Mouse (Mus musculus): ENCODE measurements around the gene Gja4.

Gene Gja4

DNA sequence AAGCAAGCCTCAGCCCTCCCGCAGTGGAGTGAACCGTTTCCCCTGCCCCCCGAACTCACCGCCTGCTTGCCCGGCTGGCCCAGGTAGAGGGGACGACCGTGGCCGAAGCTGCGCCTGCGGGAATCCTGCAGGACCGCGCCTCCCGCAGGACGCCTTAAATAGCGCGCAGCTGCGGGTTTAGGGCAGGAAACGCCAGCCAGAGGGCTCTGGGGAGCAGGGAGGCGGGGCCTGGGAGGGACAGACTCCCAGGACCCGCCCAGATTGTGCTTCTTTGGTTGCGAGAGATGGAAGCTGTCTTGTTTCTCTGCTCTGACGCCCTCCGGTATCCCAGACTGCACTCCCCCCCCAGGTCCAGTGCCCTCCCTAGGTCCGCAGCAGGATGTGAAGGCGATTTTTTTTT lies at the start of gene Gja4:
Gja4 (minus strand) TSS at position 179 of the 400 bp plus-strand sequence.
- in situ Hi-C loops (cut with MboI, MseI): no loop called here

GRCm38 (mm10) chr4:127363331-127363730 lies 49.5 kb upstream of the Gja4 start:
- in situ Hi-C loops (cut with MboI, MseI): no loop called here

GRCm38 (mm10) chr4:127362520-127362919 lies 48.7 kb upstream of the Gja4 start:
- in situ Hi-C loops (cut with MboI, MseI): no loop called here

DNA sequence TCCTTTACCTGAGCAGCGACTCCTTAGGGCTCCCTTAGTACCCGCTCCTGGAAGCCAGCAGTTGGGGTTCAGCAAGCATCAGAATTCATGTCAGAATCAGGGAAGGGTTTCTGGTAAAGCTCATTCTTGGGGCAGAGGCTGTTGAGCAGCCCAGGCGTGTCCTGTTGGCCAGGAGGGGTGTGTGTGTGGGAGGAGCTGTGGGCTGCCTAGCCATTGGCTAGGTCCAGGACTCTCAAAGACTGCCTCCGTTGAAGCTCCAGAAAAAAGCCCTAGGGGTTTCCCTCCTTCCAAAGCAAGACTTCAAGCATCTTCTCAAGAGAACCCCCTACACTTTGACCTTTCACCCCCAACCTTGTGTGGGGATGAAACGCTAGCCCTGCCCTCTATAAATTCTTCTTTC lies 44.2 kb upstream of the Gja4 start, which contains the start of gene Gjb5:
Gjb5 (minus strand) TSS at position 164 of the 400 bp plus-strand sequence.
- in situ Hi-C loops (cut with MboI, MseI): no loop called here

DNA sequence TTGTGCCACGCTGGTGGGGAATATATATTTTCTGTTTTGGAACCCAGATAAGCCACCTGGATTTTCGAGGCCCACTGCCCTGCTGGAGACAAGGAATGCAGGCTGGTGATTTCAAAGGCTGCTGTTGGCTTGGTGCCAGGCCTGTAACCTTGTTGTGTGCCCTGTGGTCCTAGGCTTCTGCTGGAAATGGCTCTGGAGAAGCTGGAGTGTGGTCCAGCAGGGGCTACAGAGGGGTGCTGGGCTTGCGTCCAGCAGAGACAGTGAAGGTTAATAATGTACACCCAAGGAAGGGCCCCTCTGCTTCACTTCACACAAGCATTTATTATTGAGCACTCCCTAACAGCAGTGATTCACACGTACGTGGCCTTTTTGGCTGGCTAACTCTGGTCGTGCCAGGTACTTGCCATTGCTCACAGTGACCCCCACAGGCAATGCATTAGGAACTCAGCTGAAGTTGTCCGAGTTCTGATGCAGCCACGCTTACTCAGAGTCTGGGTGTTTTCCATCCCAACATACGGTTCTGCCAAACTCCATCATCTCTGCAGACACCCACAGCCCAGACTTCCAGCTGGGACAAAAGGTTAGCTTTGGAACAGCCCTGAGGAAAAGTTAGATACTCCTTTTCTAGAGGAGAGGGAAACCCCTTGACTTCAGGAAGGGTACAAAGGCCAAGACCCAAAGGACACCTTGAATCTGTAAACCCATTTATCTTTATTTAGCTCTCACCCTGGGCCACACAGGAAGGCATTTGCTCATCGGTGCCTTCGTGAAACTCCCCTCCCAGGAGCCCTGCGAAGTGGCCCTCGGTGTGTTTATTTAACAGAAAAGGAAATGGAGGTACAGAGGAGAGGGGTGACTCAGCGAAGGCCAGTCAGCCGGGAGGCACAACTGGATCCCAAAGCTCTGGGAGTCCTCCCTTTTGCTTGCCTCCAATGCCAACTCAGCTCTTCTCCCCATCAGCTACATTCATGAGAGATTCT lies 41.0 kb upstream of the Gja4 start:
- in situ Hi-C loops (cut with MboI, MseI): no loop called here

GRCm38 (mm10) chr4:127353951-127354438 lies 40.2 kb upstream of the Gja4 start, which contains the start of gene Gjb4:
TSS of gene Gjb4 (minus strand) at chr4:127354081.
- in situ Hi-C loops (cut with MboI, MseI): no loop called here

- in situ Hi-C loops (cut with MboI, MseI): no loop called here
Observed at GRCm38 (mm10) chr4:127352594-127352993, 38.8 kb upstream of the Gja4 start.

DNA sequence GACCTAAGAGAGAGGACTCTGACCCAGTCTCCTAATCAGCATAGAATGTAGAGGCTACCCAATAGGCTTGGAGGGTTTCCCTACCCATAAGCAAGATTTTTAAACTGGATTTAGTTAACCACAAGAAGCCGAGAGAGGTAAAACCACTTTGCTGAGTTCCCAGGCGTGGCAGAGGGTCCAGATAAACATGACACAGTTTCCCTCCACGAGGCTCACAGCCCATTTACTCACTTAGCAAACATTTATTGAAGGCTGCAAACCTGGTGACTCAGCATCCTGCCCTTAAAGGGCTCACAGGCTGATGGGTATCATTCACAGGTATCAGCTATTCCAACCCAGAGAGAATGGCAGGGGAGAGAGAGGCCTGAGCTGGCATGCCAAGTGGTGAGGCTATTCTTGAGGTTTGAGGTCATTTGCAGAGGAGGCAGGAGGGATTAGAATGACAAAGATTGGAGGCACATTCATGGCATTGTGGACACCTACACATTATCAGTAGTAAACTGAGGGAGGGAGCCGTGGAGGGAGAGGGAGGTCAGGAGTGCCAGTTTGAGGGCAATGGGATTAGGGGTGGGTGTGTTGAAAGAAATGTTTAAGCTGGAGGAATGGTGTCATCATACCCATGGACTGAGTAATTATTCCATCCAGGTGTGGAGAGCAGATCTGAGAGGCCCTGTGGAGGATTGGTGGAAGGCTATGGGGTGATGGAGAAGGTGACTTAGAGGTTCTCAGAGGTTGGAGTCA lies 35.9 kb upstream of the Gja4 start:
- in situ Hi-C loops (cut with MboI, MseI): no loop called here

- in situ Hi-C loops (cut with MboI, MseI): no loop called here
Observed at GRCm38 (mm10) chr4:127345000-127345399, 31.2 kb upstream of the Gja4 start.

DNA sequence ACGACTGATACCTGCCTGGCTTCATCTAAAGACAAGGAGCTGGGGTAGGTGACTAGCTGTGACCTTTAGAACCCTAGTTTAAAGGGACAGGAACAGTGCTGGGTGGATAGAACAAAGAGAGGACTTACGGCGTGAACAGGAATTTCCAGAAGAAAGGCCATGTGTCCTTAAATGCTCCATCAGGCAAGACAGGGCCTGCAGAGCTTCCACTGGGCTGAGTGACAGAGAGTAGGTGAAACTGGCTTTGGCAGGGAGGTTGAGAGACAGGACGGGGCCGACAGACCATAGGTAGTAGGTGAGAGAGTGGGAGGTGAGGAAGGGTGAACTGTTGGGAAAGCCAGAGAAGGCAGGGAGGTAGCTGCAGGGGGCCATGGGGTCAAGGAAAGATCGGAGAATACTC lies 27.5 kb upstream of the Gja4 start:
- in situ Hi-C loops (cut with MboI, MseI): no loop called here

GRCm38 (mm10) chr4:127337668-127338067 lies 23.8 kb upstream of the Gja4 start:
- in situ Hi-C loops (cut with MboI, MseI): no loop called here

- in situ Hi-C loops (cut with MboI, MseI): no loop called here
Observed at GRCm38 (mm10) chr4:127334870-127335504, 21.1 kb upstream of the Gja4 start.

- in situ Hi-C loops (cut with MboI, MseI): no loop called here
Observed at GRCm38 (mm10) chr4:127331171-127331570, 17.3 kb upstream of the Gja4 start.

DNA sequence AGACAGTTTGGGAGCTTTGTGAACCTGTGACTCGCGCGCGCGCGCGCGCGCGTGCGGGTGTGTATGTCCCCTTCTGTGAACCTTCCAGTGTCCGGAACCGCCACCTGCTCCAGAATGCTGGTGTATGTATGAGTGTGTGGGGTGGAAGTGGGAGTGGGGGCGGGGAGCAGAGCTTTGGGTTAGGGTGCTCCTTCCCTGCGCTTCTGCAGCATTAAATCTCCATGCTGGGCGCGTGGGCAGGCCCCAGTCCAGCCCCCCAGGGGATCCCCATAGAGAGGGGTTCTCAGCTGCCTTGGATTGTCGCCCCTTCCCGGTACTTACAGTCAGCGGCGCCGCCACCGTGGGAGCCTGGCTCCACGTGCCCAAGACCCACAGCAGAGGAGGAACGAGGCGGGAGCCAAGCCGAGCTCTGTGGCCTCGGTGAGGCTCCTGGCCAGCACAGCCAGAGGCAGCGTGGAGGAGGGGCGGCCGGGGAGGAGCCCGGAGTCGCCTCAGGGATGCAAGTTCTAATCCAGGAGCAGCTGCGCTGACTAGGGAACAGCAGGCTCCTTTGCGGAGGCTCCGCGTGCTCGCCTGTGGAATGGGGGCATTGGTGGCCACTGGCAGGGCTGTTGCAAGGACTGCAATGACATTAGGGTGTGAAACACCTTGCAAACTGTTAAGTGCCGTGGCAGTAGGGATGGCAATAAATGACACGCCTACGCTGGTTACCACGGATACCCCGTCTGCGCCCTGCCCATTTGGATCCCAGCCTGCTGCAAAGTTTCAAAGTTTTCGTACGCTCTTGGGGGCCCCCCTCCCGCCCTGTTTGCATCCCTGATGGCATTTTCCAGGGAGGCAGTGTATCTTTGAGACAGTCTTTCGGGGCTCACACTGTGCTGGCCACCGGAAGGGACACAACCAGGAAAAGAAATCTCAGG lies 16.6 kb upstream of the Gja4 start, which contains the start of gene Gjb3:
Gjb3 (minus strand) TSS at position 664 of the 920 bp plus-strand sequence.
- in situ Hi-C loops (cut with MboI, MseI): no loop called here

- in situ Hi-C loops (cut with MboI, MseI): no loop called here
Observed at GRCm38 (mm10) chr4:127329751-127330150, 15.9 kb upstream of the Gja4 start.

GRCm38 (mm10) chr4:127329046-127329445 lies 15.2 kb upstream of the Gja4 start:
- in situ Hi-C loops (cut with MboI, MseI): no loop called here

DNA sequence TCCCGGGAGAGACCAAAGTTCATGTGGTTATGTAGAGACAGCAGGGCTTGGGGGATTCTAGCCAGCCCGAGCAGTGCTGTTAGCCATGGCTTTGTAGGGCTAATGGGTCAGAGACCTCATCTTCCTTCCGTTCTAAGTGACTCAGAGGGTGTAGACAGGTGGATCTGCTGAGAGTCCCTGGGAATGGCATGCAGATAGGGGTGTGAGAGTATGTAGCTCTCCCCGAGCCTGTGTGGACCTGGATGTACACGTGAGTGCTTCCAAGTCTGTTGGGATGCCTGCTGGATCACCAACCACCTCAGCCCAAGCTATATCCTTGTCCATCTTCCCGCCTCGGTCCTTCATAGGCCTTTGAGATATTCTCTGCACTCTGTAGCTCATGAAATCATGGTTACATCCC lies 14.5 kb upstream of the Gja4 start:
- in situ Hi-C loops (cut with MboI, MseI): no loop called here

GRCm38 (mm10) chr4:127327749-127328148 lies 13.9 kb upstream of the Gja4 start:
- in situ Hi-C loops (cut with MboI, MseI): no loop called here

DNA sequence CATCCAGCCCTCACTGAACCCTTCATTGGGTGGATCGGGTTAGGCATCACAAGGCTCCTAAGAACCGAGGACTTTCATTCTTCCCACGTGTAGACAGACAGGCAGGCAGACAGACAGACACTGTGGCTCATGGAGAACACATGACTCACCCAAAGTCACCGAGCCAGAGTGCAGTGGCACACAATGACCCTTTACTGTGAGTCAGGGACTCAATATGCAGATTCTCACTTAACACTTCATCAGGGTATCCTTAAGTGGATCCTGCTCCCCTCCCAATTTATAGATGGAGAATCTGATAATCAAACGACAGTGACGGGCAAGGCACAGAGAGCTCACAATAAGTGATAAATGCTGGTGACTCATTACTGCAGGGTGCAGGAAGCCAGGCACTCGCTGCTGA lies 13.4 kb upstream of the Gja4 start:
- in situ Hi-C loops (cut with MboI, MseI): no loop called here

- in situ Hi-C loops (cut with MboI, MseI): no loop called here
Observed at GRCm38 (mm10) chr4:127325276-127325675, 11.4 kb upstream of the Gja4 start.

DNA sequence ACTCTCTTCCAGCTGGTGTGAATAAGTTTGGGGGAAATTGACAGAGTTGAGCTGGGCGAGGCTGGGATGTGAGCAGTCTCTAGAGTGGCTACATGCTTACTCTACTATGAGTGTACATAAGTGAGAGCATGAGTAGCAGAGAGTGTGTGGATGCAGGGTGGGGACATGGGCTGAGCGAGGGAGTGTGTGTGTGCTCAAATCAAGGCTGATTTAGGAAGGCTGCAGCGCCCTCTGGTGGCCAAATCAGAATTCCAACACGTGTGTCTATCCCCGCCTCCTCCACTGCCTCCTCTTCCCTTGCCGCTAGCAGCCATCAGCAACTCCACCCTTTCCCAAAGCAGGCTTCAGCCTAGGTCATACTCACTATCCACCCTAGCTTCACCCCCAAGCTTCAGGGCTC lies 10.9 kb upstream of the Gja4 start:
- in situ Hi-C loops (cut with MboI, MseI): no loop called here

Data from regulatory T cell (primary cell).